Mouse (Mus musculus) neutrophil, adult 5-6 weeks (primary cell): ENCODE measurements around the gene Bsn. TPM values are rescaled to one million over a fixed set of nuclear protein-coding genes. Genes with fewer than 3 reads are reported as not detected.

ENCODE experiments used
- ATAC-seq: fragments of 151-379, 151-347 bp; 2 replicates; pipeline ENCODE4 v1.8.0; 2017; ENCODE audit warnings: mild to moderate bottlenecking, moderate TSS enrichment; ENCODE audit not compliant: insufficient number of reproducible peaks, poor library complexity, low FRiP score, severe bottlenecking; ENCODE audit errors: extremely low read depth
- total RNA-seq: library from RNA; stranded (forward); fragments of 200-1000 nt; gene quantifications from 2 replicates; pipeline ENCODE4 v1.2.3, GENCODE M21; 2017

Gene Bsn
- total RNA-seq, result 0.12 and 0.23 TPM in 2 replicates

DNA sequence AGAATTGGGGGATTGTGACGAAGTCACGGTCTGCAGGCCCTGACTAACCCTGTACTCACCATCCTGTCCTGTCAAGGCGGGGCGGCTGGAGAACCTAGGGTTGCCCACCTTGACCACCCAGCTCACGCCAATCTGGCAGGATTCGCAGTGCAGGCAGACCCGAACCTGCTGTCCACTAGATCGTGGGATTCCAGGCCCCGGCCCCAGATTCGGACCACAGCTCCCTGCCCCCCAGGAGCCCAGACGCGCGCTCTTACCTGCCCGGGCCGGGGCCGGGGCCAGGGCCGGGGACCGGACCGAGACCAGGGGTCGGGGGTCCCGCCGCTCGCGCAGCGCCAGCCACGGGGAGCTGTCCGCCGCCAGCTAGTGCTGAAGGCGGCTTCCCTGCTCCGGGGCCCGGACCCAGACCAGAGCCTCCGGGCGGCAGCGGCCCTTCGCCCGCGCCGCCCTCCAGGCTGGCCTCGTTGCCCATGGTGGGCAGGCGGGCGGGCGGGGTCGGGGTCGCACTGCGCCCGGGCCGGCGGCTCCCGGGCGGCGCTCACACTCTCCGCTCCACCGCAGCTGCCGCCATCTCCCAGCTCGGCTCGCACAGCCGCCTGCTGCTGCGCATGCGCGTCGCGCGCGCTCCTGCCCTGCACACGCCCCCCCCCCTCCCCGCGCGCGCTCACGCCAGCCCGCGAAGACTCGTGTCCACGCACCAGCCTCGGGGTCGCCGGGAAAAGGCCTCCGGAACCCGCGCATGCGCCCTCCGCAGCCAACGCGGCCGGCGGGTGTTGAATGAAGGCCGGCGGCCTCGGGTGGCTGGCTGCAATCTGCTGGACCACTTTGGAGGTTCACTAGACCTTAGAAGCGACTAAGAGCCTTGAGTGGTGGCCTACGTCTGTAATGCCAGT is at the start of gene Bsn:
Bsn (minus strand) TSS at position 598 of the 893 bp plus-strand sequence.
- ATAC-seq, result no peak

DNA sequence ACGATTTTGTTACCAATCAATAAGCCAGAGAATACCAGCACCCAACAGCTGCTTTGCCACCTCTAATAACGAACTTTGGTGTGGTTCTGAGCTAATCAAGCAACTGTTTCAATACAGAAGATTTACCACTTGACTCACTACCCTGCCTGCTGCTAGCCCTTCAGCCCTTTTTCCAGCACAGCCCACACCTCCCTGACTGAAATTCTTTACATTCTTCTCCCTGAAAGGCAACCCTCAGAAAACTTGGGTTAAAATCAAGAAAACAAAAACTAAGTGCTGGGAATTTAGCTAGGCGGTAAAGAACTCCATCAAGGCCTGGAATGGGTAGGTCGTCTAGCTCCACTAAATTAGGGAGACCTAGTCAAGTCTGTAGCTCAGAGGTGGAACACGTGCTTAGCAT is 49.8 kb upstream of the Bsn start:
- no peak for ATAC-seq

- ATAC-seq, result no peak
Measured at GRCm38 (mm10) chr9:108238831-108239230, 48.6 kb upstream of the Bsn start.

DNA sequence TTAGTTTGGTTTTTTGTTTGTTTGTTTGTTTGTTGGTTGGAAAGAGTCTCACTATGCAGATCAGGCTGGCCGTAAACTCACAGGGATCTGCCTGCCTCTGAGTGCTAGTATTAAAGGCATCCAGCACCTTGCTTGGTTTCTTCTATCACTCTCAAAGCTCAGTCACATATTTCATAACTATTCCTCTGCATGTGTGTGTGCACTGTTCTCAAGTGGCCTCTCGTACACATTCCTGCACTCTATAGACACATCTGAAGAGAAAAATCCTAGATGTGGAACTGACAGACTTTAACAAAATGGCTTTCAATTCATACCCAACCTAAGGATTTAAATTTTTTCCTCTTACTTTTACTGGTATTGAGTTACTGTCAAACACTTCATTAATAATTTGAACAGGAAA is 48.2 kb upstream of the Bsn start:
- ATAC-seq, result no peak

DNA sequence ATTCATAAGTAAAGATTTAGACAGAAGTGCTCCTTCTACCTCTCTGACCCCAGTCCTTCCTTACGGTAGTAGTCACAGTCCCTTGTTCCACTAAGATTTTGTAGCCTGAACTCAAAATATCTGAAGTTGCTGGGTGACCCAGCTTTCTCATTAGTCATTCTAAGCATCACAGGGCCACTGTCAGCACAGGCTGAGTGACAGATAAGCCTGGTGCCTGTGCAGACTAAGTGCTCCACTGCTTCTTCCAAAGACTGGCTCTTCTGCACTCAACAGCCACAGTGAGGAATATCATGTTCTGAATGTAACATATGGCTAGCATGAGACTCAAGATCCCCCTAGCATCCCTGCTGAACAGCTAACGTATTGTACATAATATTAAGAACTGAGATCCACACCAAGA is 44.5 kb upstream of the Bsn start:
- no peak for ATAC-seq

DNA sequence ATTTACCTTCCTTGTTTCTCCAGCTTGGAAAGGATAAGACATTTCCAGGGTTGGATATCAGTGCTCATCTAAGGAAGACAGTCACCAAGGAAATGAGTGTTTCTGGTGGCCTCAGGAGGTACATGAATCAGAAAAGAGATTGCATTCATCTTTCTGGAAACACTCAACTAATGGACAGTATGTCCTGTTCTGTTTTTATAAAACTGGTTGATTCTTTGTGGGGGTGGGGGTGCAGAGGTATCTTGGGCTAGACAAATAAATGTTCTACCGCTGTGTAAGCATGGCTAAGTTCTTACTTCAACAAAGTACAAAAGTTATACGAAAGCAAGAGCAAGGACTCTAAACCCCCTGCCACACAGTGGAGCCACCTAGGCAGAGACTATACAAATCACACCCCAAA is 42.7 kb upstream of the Bsn start:
- ATAC-seq, result no peak

GRCm38 (mm10) chr9:108227911-108228649 is 37.9 kb upstream of the Bsn start:
- no peak for ATAC-seq

DNA sequence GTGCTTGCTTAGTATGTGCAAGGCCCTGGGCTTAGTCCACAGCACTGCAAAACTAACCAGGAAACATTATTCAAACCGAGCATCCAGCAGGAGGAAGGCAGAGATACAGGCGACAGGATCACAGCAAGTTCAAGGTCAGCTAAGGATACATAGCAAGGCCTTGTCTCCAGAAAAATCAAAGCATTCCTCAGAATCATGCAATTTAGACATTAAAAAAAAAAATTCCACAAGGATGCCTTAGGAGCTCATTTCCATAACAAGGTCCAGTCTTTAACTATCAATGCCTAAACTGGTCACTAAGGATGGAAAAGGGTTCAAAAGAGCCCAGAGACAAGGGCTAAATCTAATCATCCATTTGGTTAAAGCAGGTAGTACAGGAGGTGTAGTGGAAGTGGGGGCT is 35.0 kb upstream of the Bsn start:
- no peak for ATAC-seq

DNA sequence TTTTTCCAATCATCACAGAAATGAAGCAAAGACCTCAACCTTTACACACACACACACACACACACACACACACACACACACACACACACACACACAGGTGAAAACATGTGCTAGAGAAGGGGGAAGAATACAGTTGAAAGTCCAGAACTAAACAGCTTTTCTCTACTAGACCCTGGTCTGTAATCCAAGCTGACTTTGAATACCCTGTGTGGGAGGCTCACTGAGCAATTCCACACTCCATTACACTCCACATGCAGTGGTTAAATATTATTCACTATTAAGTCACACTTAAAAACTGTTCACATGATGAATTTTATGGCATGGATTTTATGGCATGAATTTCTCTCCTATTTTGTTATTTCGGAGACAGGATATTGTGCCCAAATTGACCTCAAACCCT is 33.4 kb upstream of the Bsn start:
- ATAC-seq, result no peak

- ATAC-seq, result no peak
Measured at GRCm38 (mm10) chr9:108221566-108221965, 31.4 kb upstream of the Bsn start.

DNA sequence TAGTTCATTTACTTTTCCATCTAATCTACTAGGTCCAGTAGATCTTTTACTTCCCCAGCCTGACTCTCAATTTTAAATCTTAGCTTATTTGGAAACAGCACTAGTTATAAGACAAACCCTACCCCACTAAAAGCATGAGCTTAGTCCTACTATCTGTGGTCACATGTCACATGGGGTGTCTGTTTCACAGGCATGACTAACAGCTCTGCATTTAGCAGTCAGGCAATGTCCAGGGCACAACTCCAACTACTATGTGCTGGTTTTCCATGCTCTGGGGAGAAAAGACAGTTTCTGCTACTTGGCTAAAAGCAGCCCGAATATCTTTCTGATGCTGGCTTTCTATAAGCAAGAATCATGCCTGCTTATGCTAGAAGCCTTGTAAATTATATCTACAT is 30.2 kb upstream of the Bsn start:
- no peak for ATAC-seq

DNA sequence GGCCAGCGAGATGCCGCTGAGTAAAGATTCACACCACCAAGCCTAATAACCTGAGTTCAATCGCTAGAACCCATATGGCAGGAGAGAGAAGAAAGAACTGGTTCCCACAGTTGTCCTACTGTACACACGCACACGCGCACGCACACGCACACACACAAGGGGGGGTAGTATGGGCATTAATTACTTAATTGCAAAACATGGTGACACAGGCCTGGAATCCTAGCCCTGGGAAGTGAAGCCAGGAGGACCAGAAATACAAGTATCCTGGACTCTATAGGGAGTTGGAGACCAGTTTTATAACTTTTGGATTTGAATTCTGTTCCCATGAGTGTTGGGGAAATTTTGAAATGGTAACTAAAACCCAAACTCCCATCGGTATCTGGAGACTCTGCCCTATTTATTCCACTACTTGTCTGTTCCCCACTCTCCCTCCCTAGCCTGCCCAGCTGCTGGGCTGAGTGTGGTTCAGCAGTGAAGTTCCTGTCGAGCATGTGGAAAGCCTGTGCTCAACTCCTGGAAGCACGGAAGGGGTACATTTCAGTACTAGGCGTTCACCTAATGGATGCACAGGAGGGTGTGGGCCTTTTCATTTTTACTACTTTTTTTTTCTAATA is 29.7 kb upstream of the Bsn start:
- no peak for ATAC-seq

- ATAC-seq, result no peak
Measured at GRCm38 (mm10) chr9:108217936-108218543, 27.9 kb upstream of the Bsn start.

DNA sequence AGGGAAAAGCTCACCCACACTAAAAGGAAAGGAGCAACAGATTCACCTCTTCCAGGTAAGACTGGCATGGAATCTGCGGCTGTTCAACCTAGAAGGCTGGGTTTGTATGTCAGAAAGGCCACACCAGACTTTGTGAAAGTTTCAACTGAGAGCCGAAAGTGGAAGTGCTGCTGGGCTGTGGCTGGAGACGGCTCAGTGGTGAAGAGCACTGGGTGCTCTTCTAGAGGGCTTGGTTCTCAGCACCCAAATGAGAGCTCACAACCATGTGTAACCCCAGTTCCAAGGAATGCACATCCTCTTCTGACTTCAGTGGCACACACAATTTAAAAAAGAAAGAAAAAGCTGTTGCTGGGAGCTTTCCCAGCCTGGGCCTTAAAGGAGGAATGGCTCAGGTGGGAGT is 27.2 kb upstream of the Bsn start:
- ATAC-seq, result 0 out of 2 replicates have a peak, but pooled peaks have one; percentile 44

GRCm38 (mm10) chr9:108213105-108213504 is 22.9 kb upstream of the Bsn start:
- no peak for ATAC-seq

GRCm38 (mm10) chr9:108212426-108212825 is 22.2 kb upstream of the Bsn start:
- no peak for ATAC-seq

DNA sequence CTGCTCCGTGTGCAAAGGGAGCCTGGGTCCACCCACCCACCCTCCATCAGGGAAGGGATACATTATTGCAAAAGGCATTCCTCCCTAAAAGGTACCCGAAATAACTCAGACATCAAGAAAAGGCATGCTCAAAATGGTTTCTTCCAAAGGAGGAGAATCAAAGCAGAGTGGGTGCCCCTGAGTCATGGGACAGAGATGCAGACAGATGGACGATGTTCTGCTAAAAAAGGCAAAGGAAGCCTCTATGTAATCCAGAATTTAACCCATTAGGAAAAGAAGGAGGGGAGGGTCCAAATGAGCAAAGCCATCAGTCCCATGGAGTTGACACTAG is 15.4 kb upstream of the Bsn start:
- no peak for ATAC-seq

GRCm38 (mm10) chr9:108204884-108205570 is 14.8 kb upstream of the Bsn start:
- no peak for ATAC-seq

- peak; percentile 32; the same call in 1 of the 2 replicates for ATAC-seq
Measured at GRCm38 (mm10) chr9:108203015-108203414, 12.8 kb upstream of the Bsn start.
